Mouse (Mus musculus): ENCODE data around the gene Rbm38. TPM values are rescaled to one million over a fixed set of nuclear protein-coding genes. Genes with fewer than 3 reads are reported as not detected.

Gene Rbm38
- total and polyA plus RNA-seq, 3 experiments = 14.4 to 85.4 (median 19.4) TPM

GRCm38 (mm10) chr2:173000285-173000652 lies 20.0 kb upstream of the Rbm38 start:
- Histone ChIP-seq H3K27ac (ENCODE audit: insufficient read depth, low read depth) (0 out of 2 replicates have a peak overlapping the region, but pooled peaks have one; percentile 18), H3K36me3 (replicated peaks in 1 of 2; ENCODE audit: control insufficient read depth in 1 of 2, insufficient read depth in 1 of 2, low read length in 1 of 2) (peaks cover 27 to 42% of the 10 kb centered on the region in 2 experiments), H3K4me3 (replicated peaks in 1 of 3; ENCODE audit: low read depth in 2 of 3, low read length in 2 of 3, poor library complexity in 1 of 3) (peak overlapping the region; percentile 69 to 95 (median 91)), H3K4me1 (ENCODE audit: control insufficient read depth in 1 of 2, insufficient read depth in 2 of 2) (peaks cover 5 to 17% of the 10 kb centered on the region in 2 experiments), H3K27me3 (replicated peaks) (peaks cover 18% of the 10 kb centered on the region), H3K9ac (ENCODE audit: insufficient read depth, low read depth) (peak overlapping the region; percentile 77), H3K9me3 (replicated peaks; ENCODE audit: low read length) (no peaks in the 10 kb centered on the region), H3K4me2 (ENCODE audit: insufficient read depth, low read depth, poor library complexity, severe bottlenecking) (peak overlapping the region; percentile 80), H3K79me2 (replicated peaks; ENCODE audit: control insufficient read depth, extremely low read depth, insufficient read depth, poor library complexity, severe bottlenecking) (peaks cover 28% of the 10 kb centered on the region)
- in situ Hi-C loops (cut with MboI; ENCODE audit: low pct_ligation_motif_present, low pct_unique_long_range_greater_than_20kb, low sequenced_read_pairs) = loop anchor here (25.0 kb wide), 1 partner anchor 162 kb away; the partner anchor contains the start of gene Pck1
- TF ChIP-seq POLR2AphosphoS2 (IDR thresholded peaks at IDR 0.05; ENCODE audit: low read depth, low read length) = no peak
- TF ChIP-seq UBTF (IDR thresholded peaks at IDR 0.05; ENCODE audit: low read depth, low read length) = 0 out of 2 replicates have a peak, but pooled peaks have one; percentile 65
- 0 out of 2 replicates have a peak, but pooled peaks have one; percentile 49 for TF ChIP-seq RCOR1 (conservative IDR thresholded peaks at IDR 0.05; ENCODE audit: low read depth, low read length)
- TF ChIP-seq ZMIZ1 (IDR thresholded peaks at IDR 0.05; ENCODE audit: low read depth, low read length) = 0 out of 2 replicates have a peak, but pooled peaks have one; percentile 25
- no peak for TF ChIP-seq KAT2A (IDR thresholded peaks at IDR 0.05; ENCODE audit: insufficient replicate concordance, low read length)
- peak; percentile 87; the same call in 1 of the 2 replicates for TF ChIP-seq MXI1 (IDR thresholded peaks at IDR 0.05; ENCODE audit: low read depth, low read length)
- peak; percentile 75 for TF ChIP-seq MYC (IDR thresholded peaks at IDR 0.05; ENCODE audit: low read depth, low read length)
- TF ChIP-seq SIN3A (IDR thresholded peaks at IDR 0.05; ENCODE audit: low read length) = peak; percentile 78
- no peak for TF ChIP-seq MAFK (IDR thresholded peaks at IDR 0.05; ENCODE audit: insufficient replicate concordance, low read length)
- TF ChIP-seq CTCF (conservative IDR thresholded peaks at IDR 0.05 in 1 of 2, IDR thresholded peaks at IDR 0.05 in 1 of 2; ENCODE audit: low read depth in 2 of 2, low read length in 2 of 2) = 0 out of 4 replicates have a peak, but pooled peaks of 1 of the 2 experiments have one; percentile 0
- peak; percentile 82 for TF ChIP-seq MAX (IDR thresholded peaks at IDR 0.05; ENCODE audit: low read length)
- peak; percentile 46 for DNase-seq (ENCODE audit: extremely low read depth)
- dilution Hi-C loops (cut with MboI; ENCODE audit: extremely low pct_ligation_motif_present, extremely low pct_unique_long_range_greater_than_20kb, low sequenced_read_pairs) = no loop called here

- H3K9me3 ChIP-seq (replicated peaks; ENCODE audit: low read length) = no peaks in the 10 kb centered on the region
- TF ChIP-seq ETS1 (conservative IDR thresholded peaks at IDR 0.05; ENCODE audit: low read depth, low read length) (no peak), TCF12 (IDR thresholded peaks at IDR 0.05; ENCODE audit: low read depth, low read length) (no peak), ELF1 (IDR thresholded peaks at IDR 0.05; ENCODE audit: low read depth, low read length) (no peak), MXI1 (IDR thresholded peaks at IDR 0.05; ENCODE audit: low read depth, low read length) (no peak), TBP (conservative IDR thresholded peaks at IDR 0.05; ENCODE audit: low read depth, low read length) (no peak), GABPA (IDR thresholded peaks at IDR 0.05; ENCODE audit: insufficient replicate concordance, low read depth, low read length) (no peak)
- peaks cover 18% of the 10 kb centered on the region for H3K27me3 ChIP-seq (replicated peaks)
- dilution Hi-C loops (cut with MboI; ENCODE audit: extremely low pct_ligation_motif_present, extremely low pct_unique_long_range_greater_than_20kb, low sequenced_read_pairs) = no loop called here
- peaks cover 27 to 47% of the 10 kb centered on the region in 2 experiments for H3K36me3 ChIP-seq (replicated peaks in 1 of 2; ENCODE audit: control insufficient read depth in 1 of 2, insufficient read depth in 1 of 2, low read length in 1 of 2)
- H3K79me2 ChIP-seq (replicated peaks; ENCODE audit: control insufficient read depth, extremely low read depth, insufficient read depth, poor library complexity, severe bottlenecking) = peaks cover 28% of the 10 kb centered on the region
- H3K4me3 ChIP-seq (replicated peaks in 1 of 3; ENCODE audit: low read depth in 2 of 3, low read length in 2 of 3, poor library complexity in 1 of 3) = peak overlapping the region; percentile 69 to 95 (median 91)
- DNase-seq (ENCODE audit: extremely low read depth) = no peak
- H3K27ac ChIP-seq (ENCODE audit: insufficient read depth, low read depth) = no peak overlapping the region
- H3K4me1 ChIP-seq (ENCODE audit: control insufficient read depth in 1 of 2, insufficient read depth in 2 of 2) = peaks cover 5 to 17% of the 10 kb centered on the region in 2 experiments
- peak overlapping the region; percentile 80 for H3K4me2 ChIP-seq (ENCODE audit: insufficient read depth, low read depth, poor library complexity, severe bottlenecking)
- H3K9ac ChIP-seq (ENCODE audit: insufficient read depth, low read depth) = peak overlapping the region; percentile 77
- in situ Hi-C loops (cut with MboI; ENCODE audit: low pct_ligation_motif_present, low pct_unique_long_range_greater_than_20kb, low sequenced_read_pairs) = loop anchor here (25.0 kb wide), 1 partner anchor 161 kb away; the partner anchor contains the start of gene Pck1
These were observed 19.4 kb upstream of the Rbm38 start for GRCm38 (mm10) chr2:173000921-173001320.
